8 mouse cellular contexts compared by ENCODE assay signal in genomic region chr9:42471921-42472747, GRCm38 (mm10). TPM values are rescaled to one million over a fixed set of nuclear protein-coding genes. Genes with fewer than 3 reads are reported as not detected.
DNase-seq lines count a peak whose midpoint lies in the region; ATAC-seq lines count a peak whose summit lies in the region.

No protein-coding gene starts in this region.

- H3K9me3 ChIP-seq in hindbrain, embryonic 14.5 days (ENCODE audit: control insufficient read depth, low read length) = no peaks in the 10 kb centered on the region

- no peaks in the 10 kb centered on the region for H3K27me3 ChIP-seq in hindbrain, embryonic 14.5 days (ENCODE audit: control insufficient read depth, insufficient read depth, low read length)

- peak; percentile 92 for DNase-seq in T-cell, adult 2 months (ENCODE audit: low spot score)
- peak; percentile 91 to 96 for DNase-seq in cerebellum, postnatal 25 days
- DNase-seq in frontal cortex, postnatal 25 days (ENCODE audit: low spot score in 2 of 2) = peak; percentile 77 to 84
- peak; percentile 95 for DNase-seq in hindbrain, embryonic 14.5 days (ENCODE audit: low spot score)
- DNase-seq in layer of hippocampus, postnatal 25 days (ENCODE audit: extremely low spot score in 1 of 2, low spot score in 1 of 2) = peak; percentile 74 to 80
- DNase-seq in lung, postnatal 14 days = peak; percentile 86
- peak; percentile 88 for DNase-seq in ovary, postnatal 36 days (ENCODE audit: low spot score)
- DNase-seq in thymus, postnatal 14 days = peak; percentile 93

- H3K4me1 ChIP-seq in hindbrain, embryonic 14.5 days (replicated peaks; ENCODE audit: control insufficient read depth, insufficient read depth, low read length) = peaks cover 15% of the 10 kb centered on the region

- ATAC-seq in hindbrain, embryonic 14.5 days (ENCODE audit: low FRiP score) = peak; percentile 95

- peak overlapping the region; percentile 85 for H3K9ac ChIP-seq in hindbrain, embryonic 14.5 days

- peak overlapping the region; percentile 89 for H3K4me3 ChIP-seq in hindbrain, embryonic 14.5 days (replicated peaks; ENCODE audit: low read length)

- 5% methylated on average over 49 of the region's 49 CpGs for WGBS in hindbrain, embryonic 14.5 days

- H3K4me2 ChIP-seq in hindbrain, embryonic 14.5 days (replicated peaks) = peak overlapping the region; percentile 78

- peak overlapping the region; percentile 78 for H3K27ac ChIP-seq in hindbrain, embryonic 14.5 days

- peaks cover 10% of the 10 kb centered on the region; the same call in 1 of the 2 replicates for H3K36me3 ChIP-seq in hindbrain, embryonic 14.5 days (replicated peaks; ENCODE audit: control insufficient read depth, insufficient read depth)

RNA-seq across cellular contexts. Expression of gene Tbcel, which starts 35.5 kb away (rescaled TPM):
- polyA plus RNA-seq in hindbrain, embryonic 14.5 days (2014; fragmentation: Nextera tagmentation; extraction: Ambion mirVana) = 5.9 and 6.1 TPM in 2 replicates
- 10 to 100 TPM; 57.2 to 57.6 TPM for total RNA-seq in layer of hippocampus, postnatal 25 days (2021)

Comparison
In these comparisons a context has a peak if more than half of its experiments do, and no peak if none do; other contexts are left out.
1. Peak in every context shown above with its lines: DNase-seq, ATAC-seq, H3K4me3 ChIP-seq and H3K27ac ChIP-seq.